Mouse (Mus musculus) stomach, embryonic 14.5 days (tissue): ENCODE results near the gene Nkain2. TPM values are rescaled to one million over a fixed set of nuclear protein-coding genes. Genes with fewer than 3 reads are reported as not detected.

Experiments
- ATAC-seq: fragments of 200-750 bp; cut with Nextera tagmentation; 2 replicates; pipeline ENCODE4 v1.8.0; 2017; ENCODE audit warnings: low read depth, moderate TSS enrichment; ENCODE audit not compliant: insufficient number of reproducible peaks, insufficient read depth, low FRiP score
- H3K27ac ChIP-seq: fragments of 300-500 bp; sonication (generic); 2 replicates; pipeline ENCODE4 v1.5.1; 2014; ENCODE audit warnings: mild to moderate bottlenecking, low read length, moderate library complexity, mixed read lengths
- H3K27me3 ChIP-seq: fragments of 300-500 bp; sonication (generic); 2 replicates; pipeline ENCODE4 v1.6.1; 2014; ENCODE audit warnings: low read length, control low read depth, mixed read lengths; ENCODE audit not compliant: control insufficient read depth, insufficient read depth
- H3K36me3 ChIP-seq: fragments of 300-500 bp; sonication (generic); 2 replicates; pipeline ENCODE4 v1.6.1; 2014; ENCODE audit warnings: mild to moderate bottlenecking, control low read depth, low read length, moderate library complexity, mixed read lengths; ENCODE audit not compliant: control insufficient read depth, insufficient read depth
- H3K4me1 ChIP-seq: fragments of 300-500 bp; sonication (generic); 2 replicates; pipeline ENCODE4 v1.6.1; 2014; ENCODE audit warnings: low read length, control low read depth, mixed read lengths; ENCODE audit not compliant: control insufficient read depth, insufficient read depth
- H3K4me2 ChIP-seq: fragments of 300-500 bp; sonication (generic); replicated peaks from 2 replicates; pipeline ENCODE4 v1.6.1; 2014; ENCODE audit warnings: low read depth, low read length, control low read depth
- H3K4me3 ChIP-seq: fragments of 300-500 bp; sonication (generic); 2 replicates; pipeline ENCODE4 v1.5.1; 2014; ENCODE audit warnings: low read depth, low read length, control low read depth
- H3K9ac ChIP-seq: fragments of 300-500 bp; sonication (generic); replicated peaks from 2 replicates; pipeline ENCODE4 v1.6.1; 2014; ENCODE audit warnings: low read depth, mild to moderate bottlenecking, control low read depth, low read length, moderate library complexity, mixed read lengths
- H3K9me3 ChIP-seq: fragments of 300-500 bp; sonication (generic); 2 replicates; pipeline ENCODE4 v1.6.1; 2016; ENCODE audit warnings: low read depth, low read length, control low read depth; ENCODE audit not compliant: control insufficient read depth
- WGBS: fragments of 180-500 bp; shearing (Covaris S2); extraction: QIAGEN DNeasy Blood & Tissue Kit; methylation state at CpG from one replicate; pipeline ENCODE4 v1.1.7; 2014; 5-methylcytosine and 5-hydroxymethylcytosine counted together
- polyA plus RNA-seq: library from polyadenylated mRNA; unstranded; fragments of >200 nt; fragmentation: Nextera tagmentation; extraction: Ambion mirVana; gene quantifications from 2 replicates; pipeline ENCODE4 v1.2.1, GENCODE M21; 2014

Gene Nkain2
- polyA plus RNA-seq, 1 experiment from 2014 or later, result 1.9 TPM

- H3K27ac ChIP-seq, result no peak overlapping the region
- H3K27me3 ChIP-seq, result no peaks in the 10 kb centered on the region
- no peak overlapping the region for H3K4me2 ChIP-seq
- 91% methylated on average over 1 of the region's 1 CpGs for WGBS
- ATAC-seq, result no peak
- no peaks in the 10 kb centered on the region for H3K36me3 ChIP-seq
- H3K4me3 ChIP-seq, result no peak overlapping the region
- H3K4me1 ChIP-seq, result no peaks in the 10 kb centered on the region
- H3K9me3 ChIP-seq, result no peaks in the 10 kb centered on the region
- H3K9ac ChIP-seq, result no peak overlapping the region
These were observed 496.9 kb downstream of the Nkain2 start for GRCm38 (mm10) chr10:32393326-32393725.

DNA sequence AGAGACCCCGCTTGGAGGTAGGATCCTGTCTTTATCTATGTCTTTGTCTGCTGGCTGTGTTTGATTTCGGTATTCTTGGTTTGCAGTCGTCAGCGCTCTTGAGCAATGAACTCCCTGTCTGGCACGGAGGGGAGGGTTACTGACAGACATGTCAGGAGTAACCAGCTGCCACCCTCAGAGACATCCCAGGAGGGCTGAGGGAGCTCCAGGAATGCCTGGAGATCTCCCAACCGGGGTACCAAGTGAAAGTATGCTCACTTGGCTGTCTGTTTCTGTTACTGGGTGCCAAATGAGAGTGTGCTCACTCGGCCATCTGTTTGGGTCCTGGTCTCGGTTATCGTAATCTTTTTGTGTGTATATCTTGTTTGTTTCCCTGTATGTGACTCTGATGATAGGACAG, 577.5 kb downstream of the Nkain2 start:
- ATAC-seq, result no peak
- Histone ChIP-seq H3K9me3 (peaks cover 9% of the 10 kb centered on the region; the same call in 1 of the 2 replicates), H3K9ac (no peak overlapping the region), H3K4me2 (no peak overlapping the region), H3K36me3 (no peaks in the 10 kb centered on the region), H3K4me1 (no peaks in the 10 kb centered on the region), H3K27ac (no peak overlapping the region), H3K4me3 (no peak overlapping the region), H3K27me3 (no peaks in the 10 kb centered on the region)
- WGBS, result 89% methylated on average over 9 of the region's 9 CpGs

GRCm38 (mm10) chr10:32301024-32301597, 589.2 kb downstream of the Nkain2 start:
- Histone ChIP-seq H3K4me1 (no peaks in the 10 kb centered on the region), H3K4me3 (no peak overlapping the region), H3K4me2 (no peak overlapping the region), H3K9me3 (no peaks in the 10 kb centered on the region), H3K27ac (no peak overlapping the region), H3K27me3 (no peaks in the 10 kb centered on the region), H3K36me3 (no peaks in the 10 kb centered on the region), H3K9ac (no peak overlapping the region)
- 85% methylated on average over 3 of the region's 3 CpGs for WGBS
- no peak for ATAC-seq

GRCm38 (mm10) chr10:32290487-32290886, 599.8 kb downstream of the Nkain2 start:
- no peaks in the 10 kb centered on the region for H3K4me1 ChIP-seq
- H3K9ac ChIP-seq, result no peak overlapping the region
- H3K9me3 ChIP-seq, result no peaks in the 10 kb centered on the region
- H3K27me3 ChIP-seq, result no peaks in the 10 kb centered on the region
- no peak for ATAC-seq
- H3K4me3 ChIP-seq, result no peak overlapping the region
- no peak overlapping the region for H3K4me2 ChIP-seq
- H3K36me3 ChIP-seq, result no peaks in the 10 kb centered on the region
- H3K27ac ChIP-seq, result no peak overlapping the region
- 67% methylated on average over 2 of the region's 2 CpGs for WGBS

DNA sequence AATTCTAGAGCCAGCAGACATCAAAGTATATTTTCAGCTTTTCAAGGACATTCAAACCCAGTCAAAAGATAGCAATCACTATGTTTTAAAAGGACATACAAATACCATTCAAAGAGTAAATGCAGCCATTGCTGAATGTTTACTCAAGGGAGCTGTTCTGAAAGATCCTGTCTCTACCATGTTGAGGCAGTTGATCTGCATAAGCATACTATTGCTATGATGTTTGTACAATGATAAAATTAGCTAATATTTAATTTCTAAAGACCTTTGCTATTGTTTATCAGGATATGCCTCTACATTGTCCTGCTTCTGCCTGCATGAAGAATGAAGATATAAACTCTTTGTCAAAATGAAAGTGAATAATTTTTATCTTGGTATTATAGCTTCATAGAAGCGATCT, 606.6 kb downstream of the Nkain2 start:
- H3K4me3 ChIP-seq, result no peak overlapping the region
- H3K4me2 ChIP-seq, result no peak overlapping the region
- no peak overlapping the region for H3K9ac ChIP-seq
- peak; percentile 90 for ATAC-seq
- H3K36me3 ChIP-seq, result no peaks in the 10 kb centered on the region
- no peaks in the 10 kb centered on the region for H3K4me1 ChIP-seq
- 62% methylated on average over 1 of the region's 1 CpGs for WGBS
- no peaks in the 10 kb centered on the region for H3K9me3 ChIP-seq
- H3K27me3 ChIP-seq, result no peaks in the 10 kb centered on the region
- H3K27ac ChIP-seq, result no peak overlapping the region

DNA sequence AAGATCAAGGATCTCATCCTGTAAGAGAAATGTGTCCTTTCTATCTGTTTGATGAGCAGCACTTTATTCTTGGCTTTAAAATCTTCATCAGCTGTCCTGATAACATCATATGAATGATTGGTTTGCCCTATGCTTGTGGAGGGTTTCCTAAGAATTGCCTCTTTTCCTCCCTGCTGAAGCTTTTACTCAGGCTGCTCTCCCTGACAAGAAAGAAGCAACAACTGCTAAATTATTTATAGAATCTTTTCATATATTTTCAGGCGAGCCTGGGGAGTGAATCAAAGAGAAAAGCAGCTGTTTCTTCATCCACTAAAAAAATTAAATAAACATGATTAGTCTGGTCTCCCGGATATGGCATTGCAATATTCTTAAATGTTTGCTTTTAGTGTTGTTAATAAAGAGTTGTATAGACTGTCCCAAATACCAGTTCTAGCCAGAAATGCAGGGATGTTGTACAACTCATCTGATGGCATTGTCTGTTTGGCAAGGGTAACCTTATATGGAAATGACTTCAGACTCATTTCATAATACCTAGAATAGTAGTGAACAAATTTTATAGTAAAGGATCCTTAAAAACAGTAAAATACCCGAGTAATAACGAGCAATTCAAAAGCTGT, 646.9 kb downstream of the Nkain2 start:
- no peaks in the 10 kb centered on the region for H3K9me3 ChIP-seq
- no peak overlapping the region for H3K27ac ChIP-seq
- no peak overlapping the region for H3K9ac ChIP-seq
- no peaks in the 10 kb centered on the region for H3K4me1 ChIP-seq
- no peaks in the 10 kb centered on the region for H3K36me3 ChIP-seq
- no peak overlapping the region for H3K4me2 ChIP-seq
- ATAC-seq, result no peak
- WGBS, result 56% methylated on average over 4 of the region's 4 CpGs
- no peak overlapping the region for H3K4me3 ChIP-seq
- no peaks in the 10 kb centered on the region for H3K27me3 ChIP-seq

GRCm38 (mm10) chr10:32241168-32241567, 649.1 kb downstream of the Nkain2 start:
- no peak overlapping the region for H3K27ac ChIP-seq
- no peaks in the 10 kb centered on the region for H3K9me3 ChIP-seq
- H3K4me3 ChIP-seq, result no peak overlapping the region
- H3K4me2 ChIP-seq, result no peak overlapping the region
- no peaks in the 10 kb centered on the region for H3K4me1 ChIP-seq
- H3K9ac ChIP-seq, result no peak overlapping the region
- no peaks in the 10 kb centered on the region for H3K36me3 ChIP-seq
- ATAC-seq, result no peak
- H3K27me3 ChIP-seq, result no peaks in the 10 kb centered on the region

DNA sequence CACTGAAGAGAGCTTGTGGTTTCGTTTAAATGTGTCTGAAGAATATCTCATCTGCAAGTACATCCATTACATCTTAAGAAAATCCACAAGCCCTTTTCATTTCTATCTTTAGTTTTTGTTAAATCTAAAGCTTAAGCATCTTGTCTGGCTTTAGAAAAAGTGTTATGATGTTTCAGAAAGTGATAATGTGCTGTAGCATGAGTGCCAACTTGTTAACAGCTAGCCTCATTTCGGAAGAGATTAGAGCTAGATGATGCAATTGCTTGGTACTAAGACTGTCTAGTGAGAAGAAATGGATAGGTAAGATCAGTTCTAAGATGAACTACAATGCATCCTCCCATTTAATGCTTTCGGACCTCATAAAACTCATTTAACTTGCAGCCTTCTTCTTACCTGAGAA, 707.3 kb downstream of the Nkain2 start:
- no peak overlapping the region for H3K4me2 ChIP-seq
- ATAC-seq, result no peak
- H3K27me3 ChIP-seq, result no peaks in the 10 kb centered on the region
- H3K9ac ChIP-seq, result no peak overlapping the region
- no peak overlapping the region for H3K27ac ChIP-seq
- no peaks in the 10 kb centered on the region for H3K9me3 ChIP-seq
- H3K4me3 ChIP-seq, result no peak overlapping the region
- 84% methylated on average over 3 of the region's 3 CpGs for WGBS
- no peaks in the 10 kb centered on the region for H3K36me3 ChIP-seq
- no peaks in the 10 kb centered on the region for H3K4me1 ChIP-seq

DNA sequence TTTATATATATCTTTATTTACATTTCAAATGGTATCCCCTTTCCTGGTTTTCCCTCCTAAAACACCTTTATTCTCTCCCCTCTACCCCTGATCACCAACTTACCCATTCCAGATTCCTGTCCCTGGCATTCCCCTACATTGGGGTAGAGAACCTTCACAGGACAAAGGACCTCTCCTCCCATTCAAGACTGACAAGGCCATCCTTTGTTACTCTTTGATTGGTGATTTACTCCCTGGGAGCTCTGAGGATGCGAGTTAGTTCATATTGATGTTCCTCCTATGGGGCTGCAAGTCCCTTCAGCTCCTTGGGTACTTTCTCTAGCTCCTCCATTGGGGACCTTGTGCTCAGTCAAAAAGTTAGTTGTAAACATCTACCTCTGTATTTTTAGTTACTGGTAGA, 798.9 kb downstream of the Nkain2 start:
- Histone ChIP-seq H3K9ac (no peak overlapping the region), H3K4me1 (no peaks in the 10 kb centered on the region), H3K9me3 (no peaks in the 10 kb centered on the region), H3K27me3 (no peaks in the 10 kb centered on the region), H3K4me3 (no peak overlapping the region), H3K4me2 (no peak overlapping the region), H3K27ac (no peak overlapping the region), H3K36me3 (no peaks in the 10 kb centered on the region)
- no peak for ATAC-seq
- 78% methylated on average over 1 of the region's 1 CpGs for WGBS
